Mouse (Mus musculus) liver, embryonic 16.5 days (tissue): ENCODE data around the gene Rassf4. TPM values are rescaled to one million over a fixed set of nuclear protein-coding genes. Genes with fewer than 3 reads are reported as not detected.

ENCODE experiments used
- ATAC-seq: fragments of 200-750 bp; cut with Nextera tagmentation; 2 replicates; pipeline ENCODE4 v1.8.0; 2017; ENCODE audit warnings: low read depth, mild to moderate bottlenecking, moderate number of reproducible peaks, moderate library complexity
- H3K27ac ChIP-seq: fragments of 300-500 bp; sonication (generic); 2 replicates; pipeline ENCODE4 v1.5.1; 2014; ENCODE audit warnings: mild to moderate bottlenecking, low read length
- H3K27me3 ChIP-seq: fragments of 300-500 bp; sonication (generic); 2 replicates; pipeline ENCODE4 v1.6.1; 2014; ENCODE audit warnings: low read depth, low read length, mixed read lengths; ENCODE audit not compliant: control insufficient read depth, insufficient read depth
- H3K36me3 ChIP-seq: fragments of 300-500 bp; sonication (generic); 2 replicates; pipeline ENCODE4 v1.6.1; 2014; ENCODE audit warnings: mild to moderate bottlenecking; ENCODE audit not compliant: control insufficient read depth, insufficient read depth
- H3K4me1 ChIP-seq: fragments of 300-500 bp; sonication (generic); 2 replicates; pipeline ENCODE4 v1.6.1; 2014; ENCODE audit warnings: low read depth, low read length, mixed read lengths; ENCODE audit not compliant: control insufficient read depth
- H3K4me2 ChIP-seq: fragments of 300-500 bp; sonication (generic); 2 replicates; pipeline ENCODE4 v1.6.1; 2014; ENCODE audit warnings: low read depth, low read length, mixed read lengths
- H3K4me3 ChIP-seq: fragments of 300-500 bp; sonication (generic); 2 replicates; pipeline ENCODE4 v1.5.1; 2014; ENCODE audit warnings: low read depth, mild to moderate bottlenecking, low read length
- H3K9ac ChIP-seq: fragments of 300-500 bp; sonication (generic); 2 replicates; pipeline ENCODE4 v1.6.1; 2014; ENCODE audit warnings: low read depth, low read length
- H3K9me3 ChIP-seq: fragments of 300-500 bp; sonication (generic); replicated peaks from 2 replicates; pipeline ENCODE4 v1.6.1; 2016; ENCODE audit warnings: low read length; ENCODE audit not compliant: control insufficient read depth
- WGBS: fragments of 180-500 bp; shearing (Covaris S2); extraction: QIAGEN DNeasy Blood & Tissue Kit; methylation state at CpG from one replicate; pipeline ENCODE4 v1.1.7; 2014; ENCODE audit not compliant: insufficient replicate concordance; 5-methylcytosine and 5-hydroxymethylcytosine counted together
- polyA plus RNA-seq: library from polyadenylated mRNA; unstranded; fragments of >200 nt; fragmentation: Nextera tagmentation; extraction: Ambion mirVana; gene quantifications from 2 replicates; pipeline ENCODE4 v1.2.1, GENCODE M21; 2015

The Rassf4 gene
- polyA plus RNA-seq, 1 experiment from 2014 or later, result 7.9 TPM

- no peak for ATAC-seq
- WGBS, result 60% methylated on average over 3 of the region's 3 CpGs
- H3K4me3 ChIP-seq, result no peak overlapping the region
Observed at GRCm38 (mm10) chr6:116666892-116667291, 6.9 kb downstream of the Rassf4 start.

GRCm38 (mm10) chr6:116666085-116666750, 7.5 kb downstream of the Rassf4 start:
- Histone ChIP-seq H3K27ac (no peak overlapping the region), H3K27me3 (no peaks in the 10 kb centered on the region), H3K4me2 (no peak overlapping the region), H3K9ac (no peak overlapping the region), H3K4me3 (no peak overlapping the region), H3K4me1 (no peaks in the 10 kb centered on the region), H3K9me3 (no peaks in the 10 kb centered on the region), H3K36me3 (no peaks in the 10 kb centered on the region)
- 64% methylated on average over 12 of the region's 12 CpGs for WGBS
- no peak for ATAC-seq

More at GRCm38 (mm10) chr6:116666892-116667291, 6.9 kb downstream of the Rassf4 start:
- Histone ChIP-seq H3K27me3 (no peaks in the 10 kb centered on the region), H3K36me3 (no peaks in the 10 kb centered on the region), H3K27ac (no peak overlapping the region), H3K4me2 (no peak overlapping the region), H3K9me3 (no peaks in the 10 kb centered on the region), H3K9ac (no peak overlapping the region), H3K4me1 (no peaks in the 10 kb centered on the region)

GRCm38 (mm10) chr6:116664830-116665229, 8.9 kb downstream of the Rassf4 start:
- ATAC-seq, result no peak
- H3K4me2 ChIP-seq, result no peak overlapping the region
- no peak overlapping the region for H3K27ac ChIP-seq
- no peaks in the 10 kb centered on the region for H3K36me3 ChIP-seq
- no peak overlapping the region for H3K9ac ChIP-seq
- H3K4me3 ChIP-seq, result no peak overlapping the region
- H3K27me3 ChIP-seq, result no peaks in the 10 kb centered on the region
- H3K9me3 ChIP-seq, result no peaks in the 10 kb centered on the region
- 57% methylated on average over 3 of the region's 3 CpGs for WGBS
- no peaks in the 10 kb centered on the region for H3K4me1 ChIP-seq

GRCm38 (mm10) chr6:116664031-116664430, 9.7 kb downstream of the Rassf4 start:
- no peaks in the 10 kb centered on the region for H3K36me3 ChIP-seq
- no peak overlapping the region for H3K4me3 ChIP-seq
- H3K9ac ChIP-seq, result no peak overlapping the region
- 51% methylated on average over 6 of the region's 6 CpGs for WGBS
- no peaks in the 10 kb centered on the region for H3K27me3 ChIP-seq
- no peaks in the 10 kb centered on the region for H3K4me1 ChIP-seq
- no peaks in the 10 kb centered on the region for H3K9me3 ChIP-seq
- H3K27ac ChIP-seq, result no peak overlapping the region
- H3K4me2 ChIP-seq, result no peak overlapping the region
- ATAC-seq, result no peak

- no peaks in the 10 kb centered on the region for H3K4me1 ChIP-seq
- H3K27me3 ChIP-seq, result no peaks in the 10 kb centered on the region
- no peak overlapping the region for H3K4me2 ChIP-seq
- no peak overlapping the region for H3K27ac ChIP-seq
- no peak overlapping the region for H3K9ac ChIP-seq
- no peaks in the 10 kb centered on the region for H3K9me3 ChIP-seq
- no peak for ATAC-seq
- 45% methylated on average over 2 of the region's 2 CpGs for WGBS
- no peak overlapping the region for H3K4me3 ChIP-seq
- no peaks in the 10 kb centered on the region for H3K36me3 ChIP-seq
Observed at GRCm38 (mm10) chr6:116663364-116663763, 10.4 kb downstream of the Rassf4 start.

GRCm38 (mm10) chr6:116653684-116654454, 19.9 kb downstream of the Rassf4 start:
- peaks cover 3% of the 10 kb centered on the region; the same call in 1 of the 2 replicates for H3K4me1 ChIP-seq
- H3K9me3 ChIP-seq, result no peaks in the 10 kb centered on the region
- WGBS, result 37% methylated on average over 9 of the region's 9 CpGs
- H3K36me3 ChIP-seq, result no peaks in the 10 kb centered on the region
- no peak overlapping the region for H3K27ac ChIP-seq
- no peaks in the 10 kb centered on the region for H3K27me3 ChIP-seq
- no peak overlapping the region for H3K4me3 ChIP-seq
- no peak overlapping the region for H3K9ac ChIP-seq
- no peak overlapping the region for H3K4me2 ChIP-seq
- ATAC-seq, result peak; percentile 14; the same call in 1 of the 2 replicates

- H3K27me3 ChIP-seq, result no peaks in the 10 kb centered on the region
- no peaks in the 10 kb centered on the region for H3K36me3 ChIP-seq
- no peak overlapping the region for H3K4me3 ChIP-seq
- no peak overlapping the region for H3K27ac ChIP-seq
- peaks cover 3% of the 10 kb centered on the region; the same call in 1 of the 2 replicates for H3K4me1 ChIP-seq
- no peak overlapping the region for H3K4me2 ChIP-seq
- no peak for ATAC-seq
- H3K9ac ChIP-seq, result no peak overlapping the region
- H3K9me3 ChIP-seq, result no peaks in the 10 kb centered on the region
- 53% methylated on average over 3 of the region's 3 CpGs for WGBS
Observed at GRCm38 (mm10) chr6:116653191-116653590, 20.6 kb downstream of the Rassf4 start.

- peak overlapping the region; percentile 49 for H3K4me3 ChIP-seq
- ATAC-seq, result 0 out of 2 replicates have a peak, but pooled peaks have one; percentile 8
- peak overlapping the region; percentile 20; the same call in 1 of the 2 replicates for H3K9ac ChIP-seq
- H3K4me1 ChIP-seq, result peaks cover 3% of the 10 kb centered on the region; the same call in 1 of the 2 replicates
- no peaks in the 10 kb centered on the region for H3K36me3 ChIP-seq
- 33% methylated on average over 20 of the region's 20 CpGs for WGBS
- no peaks in the 10 kb centered on the region for H3K27me3 ChIP-seq
- H3K9me3 ChIP-seq, result no peaks in the 10 kb centered on the region
- peak overlapping the region; percentile 41 for H3K4me2 ChIP-seq
- H3K27ac ChIP-seq, result peak overlapping the region; percentile 14; the same call in 1 of the 2 replicates
Observed at GRCm38 (mm10) chr6:116651437-116652118, 22.2 kb downstream of the Rassf4 start.
